Mouse (Mus musculus): ENCODE measurements at regions not wholly inside any gene's neighbourhood (a gene's known extent, or its start where the extent isn't known, plus 50 kb on each side); places are given as distances from the start of the nearest gene placed in this dataset.

GRCm38 (mm10) chr3:39559460-39560041 is 672.8 kb downstream of the Fat4 start:
- no peak overlapping the region for H3K4me2 ChIP-seq (ENCODE audit: low read depth)
- H3K27me3 ChIP-seq (ENCODE audit: control insufficient read depth, insufficient read depth, insufficient read length): no peaks in the 10 kb centered on the region
- H3K4me3 ChIP-seq: no peak overlapping the region
- H3K36me3 ChIP-seq (ENCODE audit: control insufficient read depth, insufficient read depth): no peaks in the 10 kb centered on the region
- TF ChIP-seq MYOD1 (IDR thresholded peaks at IDR 0.05; ENCODE audit: control insufficient read depth in 1 of 3, insufficient read length in 2 of 3, low read depth in 2 of 3): no peak
- TF ChIP-seq MYOG (IDR thresholded peaks at IDR 0.05; ENCODE audit: control insufficient read depth in 1 of 3, insufficient read depth in 1 of 3, insufficient read length in 2 of 3, low read depth in 2 of 3): no peak
- no peak for TF ChIP-seq TCF12 (IDR thresholded peaks at IDR 0.05; ENCODE audit: insufficient read depth, poor library complexity, severe bottlenecking)
- no peak for TF ChIP-seq USF1 (IDR thresholded peaks at IDR 0.05; ENCODE audit: low read depth)
- no peak for TF ChIP-seq SRF (IDR thresholded peaks at IDR 0.05; ENCODE audit: control insufficient read depth, insufficient read length, low read depth)
- no peak for TF ChIP-seq MAX (IDR thresholded peaks at IDR 0.05; ENCODE audit: low read depth)
- TF ChIP-seq E2F4 (IDR thresholded peaks at IDR 0.05; ENCODE audit: insufficient read depth): no peak
- no peak for TF ChIP-seq POLR2A (IDR thresholded peaks at IDR 0.05; ENCODE audit: insufficient read length, low read depth)
- no peak for TF ChIP-seq TCF3 (IDR thresholded peaks at IDR 0.05; ENCODE audit: insufficient read length, low read depth)
- no peak for TF ChIP-seq REST (IDR thresholded peaks at IDR 0.05; ENCODE audit: insufficient read depth, insufficient read length)
- TF ChIP-seq POLR2AphosphoS2 (IDR thresholded peaks at IDR 0.05; ENCODE audit: insufficient read length, low read depth): no peak
- TF ChIP-seq CEBPB (IDR thresholded peaks at IDR 0.05; ENCODE audit: insufficient read depth, poor library complexity, severe bottlenecking): no peak
- no peak overlapping the region for H3ac ChIP-seq (ENCODE audit: control insufficient read depth, insufficient read length)
- no peaks in the 10 kb centered on the region for H3K79me2 ChIP-seq (ENCODE audit: control insufficient read depth, insufficient read depth)

GRCm38 (mm10) chr3:39560951-39561350 is 674.2 kb downstream of the Fat4 start:
- Histone ChIP-seq H3K79me2 (ENCODE audit: control insufficient read depth, insufficient read depth) (no peaks in the 10 kb centered on the region), H3K27me3 (ENCODE audit: control insufficient read depth, insufficient read depth, insufficient read length) (no peaks in the 10 kb centered on the region), H3ac (ENCODE audit: control insufficient read depth, insufficient read length) (no peak overlapping the region), H3K36me3 (ENCODE audit: control insufficient read depth, insufficient read depth) (no peaks in the 10 kb centered on the region), H3K4me2 (ENCODE audit: low read depth) (no peak overlapping the region), H3K4me3 (no peak overlapping the region)
- TF ChIP-seq MYOG (IDR thresholded peaks at IDR 0.05; ENCODE audit: control insufficient read depth in 1 of 3, insufficient read depth in 1 of 3, insufficient read length in 2 of 3, low read depth in 2 of 3) (no peak), E2F4 (IDR thresholded peaks at IDR 0.05; ENCODE audit: insufficient read depth) (no peak), SRF (IDR thresholded peaks at IDR 0.05; ENCODE audit: control insufficient read depth, insufficient read length, low read depth) (no peak), POLR2A (IDR thresholded peaks at IDR 0.05; ENCODE audit: insufficient read length, low read depth) (no peak), USF1 (IDR thresholded peaks at IDR 0.05; ENCODE audit: low read depth) (no peak), REST (IDR thresholded peaks at IDR 0.05; ENCODE audit: insufficient read depth, insufficient read length) (no peak), TCF12 (IDR thresholded peaks at IDR 0.05; ENCODE audit: insufficient read depth, poor library complexity, severe bottlenecking) (no peak), POLR2AphosphoS2 (IDR thresholded peaks at IDR 0.05; ENCODE audit: insufficient read length, low read depth) (no peak), TCF3 (IDR thresholded peaks at IDR 0.05; ENCODE audit: insufficient read length, low read depth) (no peak), CEBPB (IDR thresholded peaks at IDR 0.05; ENCODE audit: insufficient read depth, poor library complexity, severe bottlenecking) (no peak), MAX (IDR thresholded peaks at IDR 0.05; ENCODE audit: low read depth) (no peak), MYOD1 (IDR thresholded peaks at IDR 0.05; ENCODE audit: control insufficient read depth in 1 of 3, insufficient read length in 2 of 3, low read depth in 2 of 3) (no peak)

- Histone ChIP-seq H3K4me3 (no peak overlapping the region), H3K36me3 (ENCODE audit: control insufficient read depth, insufficient read depth) (no peaks in the 10 kb centered on the region), H3K27me3 (ENCODE audit: control insufficient read depth, insufficient read depth, insufficient read length) (no peaks in the 10 kb centered on the region), H3K4me2 (ENCODE audit: low read depth) (no peak overlapping the region), H3ac (ENCODE audit: control insufficient read depth, insufficient read length) (no peak overlapping the region), H3K79me2 (ENCODE audit: control insufficient read depth, insufficient read depth) (no peaks in the 10 kb centered on the region)
- TF ChIP-seq REST (IDR thresholded peaks at IDR 0.05; ENCODE audit: insufficient read depth, insufficient read length) (no peak), E2F4 (IDR thresholded peaks at IDR 0.05; ENCODE audit: insufficient read depth) (no peak), MYOG (IDR thresholded peaks at IDR 0.05; ENCODE audit: control insufficient read depth in 1 of 3, insufficient read depth in 1 of 3, insufficient read length in 2 of 3, low read depth in 2 of 3) (no peak), POLR2AphosphoS2 (IDR thresholded peaks at IDR 0.05; ENCODE audit: insufficient read length, low read depth) (no peak), USF1 (IDR thresholded peaks at IDR 0.05; ENCODE audit: low read depth) (no peak), CEBPB (IDR thresholded peaks at IDR 0.05; ENCODE audit: insufficient read depth, poor library complexity, severe bottlenecking) (no peak), POLR2A (IDR thresholded peaks at IDR 0.05; ENCODE audit: insufficient read length, low read depth) (no peak), MYOD1 (IDR thresholded peaks at IDR 0.05; ENCODE audit: control insufficient read depth in 1 of 3, insufficient read length in 2 of 3, low read depth in 2 of 3) (no peak), TCF3 (IDR thresholded peaks at IDR 0.05; ENCODE audit: insufficient read length, low read depth) (no peak), TCF12 (IDR thresholded peaks at IDR 0.05; ENCODE audit: insufficient read depth, poor library complexity, severe bottlenecking) (no peak), MAX (IDR thresholded peaks at IDR 0.05; ENCODE audit: low read depth) (no peak), SRF (IDR thresholded peaks at IDR 0.05; ENCODE audit: control insufficient read depth, insufficient read length, low read depth) (no peak)
These were observed 684.9 kb downstream of the Fat4 start for GRCm38 (mm10) chr3:39571444-39572237.

GRCm38 (mm10) chr3:39575200-39575599 is 688.5 kb downstream of the Fat4 start:
- H3ac ChIP-seq (ENCODE audit: control insufficient read depth, insufficient read length): no peak overlapping the region
- no peaks in the 10 kb centered on the region for H3K79me2 ChIP-seq (ENCODE audit: control insufficient read depth, insufficient read depth)
- no peaks in the 10 kb centered on the region for H3K36me3 ChIP-seq (ENCODE audit: control insufficient read depth, insufficient read depth)
- H3K4me2 ChIP-seq (ENCODE audit: low read depth): no peak overlapping the region
- TF ChIP-seq TCF3 (IDR thresholded peaks at IDR 0.05; ENCODE audit: insufficient read length, low read depth) (no peak), TCF12 (IDR thresholded peaks at IDR 0.05; ENCODE audit: insufficient read depth, poor library complexity, severe bottlenecking) (no peak), E2F4 (IDR thresholded peaks at IDR 0.05; ENCODE audit: insufficient read depth) (no peak), MAX (IDR thresholded peaks at IDR 0.05; ENCODE audit: low read depth) (no peak), MYOD1 (IDR thresholded peaks at IDR 0.05; ENCODE audit: control insufficient read depth in 1 of 3, insufficient read length in 2 of 3, low read depth in 2 of 3) (no peak), POLR2A (IDR thresholded peaks at IDR 0.05; ENCODE audit: insufficient read length, low read depth) (no peak), MYOG (IDR thresholded peaks at IDR 0.05; ENCODE audit: control insufficient read depth in 1 of 3, insufficient read depth in 1 of 3, insufficient read length in 2 of 3, low read depth in 2 of 3) (no peak), SRF (IDR thresholded peaks at IDR 0.05; ENCODE audit: control insufficient read depth, insufficient read length, low read depth) (no peak), CEBPB (IDR thresholded peaks at IDR 0.05; ENCODE audit: insufficient read depth, poor library complexity, severe bottlenecking) (no peak), POLR2AphosphoS2 (IDR thresholded peaks at IDR 0.05; ENCODE audit: insufficient read length, low read depth) (no peak), USF1 (IDR thresholded peaks at IDR 0.05; ENCODE audit: low read depth) (no peak), REST (IDR thresholded peaks at IDR 0.05; ENCODE audit: insufficient read depth, insufficient read length) (no peak)
- no peak overlapping the region for H3K4me3 ChIP-seq
- H3K27me3 ChIP-seq (ENCODE audit: control insufficient read depth, insufficient read depth, insufficient read length): no peaks in the 10 kb centered on the region

All from myocyte (in vitro differentiated cells).